In genomic region chr1:65186287-65187073, GRCm38 (mm10) we compare ENCODE assay signal across 8 mouse cellular contexts. TPM values are rescaled to one million over a fixed set of nuclear protein-coding genes. Genes with fewer than 3 reads are reported as not detected.
DNase-seq lines count a peak whose midpoint lies in the region; ATAC-seq and TF ChIP-seq lines count a peak whose summit lies in the region.

Idh1 (minus strand) TSS chr1:65186500.
Pikfyve (plus strand) TSS chr1:65186683.

- no peaks in the 10 kb centered on the region for H3K9me3 ChIP-seq in hindbrain, embryonic 15.5 days

- no peaks in the 10 kb centered on the region for H3K27me3 ChIP-seq in Patski
- H3K27me3 ChIP-seq in hindbrain, embryonic 15.5 days, result no peaks in the 10 kb centered on the region

- H3K4me1 ChIP-seq in hindbrain, embryonic 15.5 days (replicated peaks), result peaks cover 23% of the 10 kb centered on the region

- POLR2A ChIA-PET in Patski (lab: Charles Lee), result interaction anchor here (0.6 kb wide), 1 partner anchor 116 kb away, joined by 3 read pairs; no protein-coding TSS in a partner anchor

- H3K4me2 ChIP-seq in hindbrain, embryonic 15.5 days, result peak within 1 kb of the TSS; percentile 78

- H3K27ac ChIP-seq in hindbrain, embryonic 15.5 days (replicated peaks), result peak within 1 kb of the TSS; percentile 88

- H3K9ac ChIP-seq in hindbrain, embryonic 15.5 days, result peak within 1 kb of the TSS; percentile 82

- ATAC-seq in Patski, result peak; percentile 99
- ATAC-seq in hindbrain, embryonic 15.5 days (ENCODE audit: low FRiP score, low read depth), result peak; percentile 100

- H3K4me3 ChIP-seq in hindbrain, embryonic 15.5 days, result peak within 1 kb of the TSS; percentile 87

- TF ChIP-seq CTCF in Patski (IDR thresholded peaks at IDR 0.05), result no peak

- no peaks in the 10 kb centered on the region for H3K36me3 ChIP-seq in hindbrain, embryonic 15.5 days

- CTCF ChIA-PET in Patski (lab: Charles Lee), result interaction anchor here (0.7 to 1.1 kb wide), 4 partner anchors 10 to 151 kb away, joined by 3 to 4 read pairs (median 3); no protein-coding TSS in a partner anchor

- peak; percentile 96 for DNase-seq in Patski (ENCODE audit: low read depth, low spot score)
- peak; percentile 98 for DNase-seq in cerebellum, postnatal 14 days
- DNase-seq in frontal cortex, postnatal 25 days (ENCODE audit: low spot score in 2 of 2), result peak; percentile 93 to 96
- peak; percentile 96 for DNase-seq in left cerebral cortex, adult 11 months (ENCODE audit: low spot score)
- peak; percentile 97 to 99 for DNase-seq in lung, postnatal 4 days
- DNase-seq in retina, postnatal 7 days (ENCODE audit: low read depth, low spot score), result peak; percentile 99
- peak; percentile 84 for DNase-seq in urinary bladder, adult 2 months (ENCODE audit: low spot score)

- in situ Hi-C loops in Patski (cut with MboI; ENCODE audit: low pct_unique_long_range_greater_than_20kb), result no loop called here

- 3% methylated on average over 64 of the region's 71 CpGs for WGBS in hindbrain, embryonic 15.5 days

RNA-seq across cellular contexts. Expression of gene Idh1, which starts in this region (rescaled TPM):
- polyA plus RNA-seq in Patski (2021), result 69.2 TPM
- 465 and 481 TPM in 2 replicates for polyA plus RNA-seq in hindbrain, embryonic 15.5 days (2015; fragmentation: Nextera tagmentation; extraction: Ambion mirVana)
- 201 and 236 TPM in 2 replicates for polyA plus RNA-seq in urinary bladder, adult 2 months (2012; rRNA removed)

RNA-seq across cellular contexts. Expression of gene Pikfyve, which starts in this region (rescaled TPM):
- polyA plus RNA-seq in Patski (2021), result 13.7 TPM
- 10.9 and 11.5 TPM in 2 replicates for polyA plus RNA-seq in hindbrain, embryonic 15.5 days (2015; fragmentation: Nextera tagmentation; extraction: Ambion mirVana)
- 7.5 and 8.0 TPM in 2 replicates for polyA plus RNA-seq in urinary bladder, adult 2 months (2012; rRNA removed)

Comparison
In these comparisons a context has a peak if more than half of its experiments do, and no peak if none do; other contexts are left out.
1. Peak in every context shown above with its lines: DNase-seq, ATAC-seq, H3K4me3 ChIP-seq and H3K27ac ChIP-seq.